In the genomic region with DNA sequence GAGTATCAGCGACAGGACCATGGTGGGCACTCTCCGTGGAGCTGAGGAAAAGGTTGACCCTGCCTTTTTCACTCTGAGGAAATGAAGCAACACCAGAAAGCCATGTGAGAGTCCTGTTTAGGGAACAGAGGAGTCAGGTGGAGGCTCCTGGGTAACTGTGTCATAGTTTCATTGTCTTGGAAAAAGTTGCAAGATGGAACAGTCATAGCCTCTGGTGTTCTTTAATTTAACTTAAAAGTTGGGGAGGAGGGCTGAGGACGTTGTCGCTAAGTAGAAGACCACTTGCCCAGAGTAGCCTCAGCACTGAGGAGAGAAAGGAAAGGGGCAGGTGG, we compare ENCODE assay signal across 10 mouse cellular contexts. TPM values are rescaled to one million over a fixed set of nuclear protein-coding genes. Genes with fewer than 3 reads are reported as not detected.
DNase-seq lines count a peak whose midpoint lies in the region; ATAC-seq and TF ChIP-seq lines count a peak whose summit lies in the region.
"Had no signal": no experiment of that assay in that cellular context is flagged by ENCODE, and none has a peak within 500 bp of the region (broad histone marks: within the 10 kb centered on the region; RNA-seq: fewer than 3 reads in every experiment).

A gene (minus strand): TSS at position 101 of the 332 bp plus-strand sequence.

- peaks cover 6% of the 10 kb centered on the region; the same call in 1 of the 2 replicates for H3K4me1 ChIP-seq in heart, postnatal 0 days (ENCODE audit: control insufficient read depth, insufficient read depth)
- peaks cover 3% of the 10 kb centered on the region for H3K4me1 ChIP-seq in brown adipose tissue, adult 24 weeks (ENCODE audit: control insufficient read depth, insufficient read depth, insufficient read length, low read length)
- H3K4me1 ChIP-seq in hindbrain, embryonic 16.5 days (ENCODE audit: control insufficient read depth, insufficient read depth, low read depth, low read length): peaks cover 15% of the 10 kb centered on the region
- H3K4me1 ChIP-seq in midbrain, embryonic 14.5 days (ENCODE audit: control insufficient read depth, insufficient read depth, low read length): peaks cover 5% of the 10 kb centered on the region

- no peaks in the 10 kb centered on the region for H3K9me3 ChIP-seq in heart, postnatal 0 days (replicated peaks; ENCODE audit: control insufficient read depth, low read length)
- no peaks in the 10 kb centered on the region for H3K9me3 ChIP-seq in hindbrain, embryonic 16.5 days (ENCODE audit: control insufficient read depth, low read length)
- H3K9me3 ChIP-seq in midbrain, embryonic 14.5 days (ENCODE audit: control insufficient read depth, low read length): no peaks in the 10 kb centered on the region

- TF ChIP-seq CTCF in heart, postnatal 0 days (IDR thresholded peaks at IDR 0.05; ENCODE audit: low read depth): no peak

- WGBS in heart, postnatal 0 days: 75% methylated on average over 4 of the region's 4 CpGs
- whole genome bisulfite sequencing in hindbrain, embryonic 16.5 days: 85% methylated on average over 4 of the region's 4 CpGs
- WGBS in midbrain, embryonic 14.5 days: 83% methylated on average over 4 of the region's 4 CpGs

- H3K36me3 ChIP-seq in heart, postnatal 0 days (replicated peaks; ENCODE audit: control insufficient read depth, insufficient read depth, low read length): peaks cover 16% of the 10 kb centered on the region
- peaks cover 9% of the 10 kb centered on the region for H3K36me3 ChIP-seq in hindbrain, embryonic 16.5 days (ENCODE audit: control insufficient read depth, insufficient read depth, low read length)
- peaks cover 19% of the 10 kb centered on the region for H3K36me3 ChIP-seq in midbrain, embryonic 14.5 days (ENCODE audit: control insufficient read depth, insufficient read depth, low read length)

- H3K4me2 ChIP-seq in heart, postnatal 0 days (ENCODE audit: low read depth, low read length): peak within 1 kb of the TSS; percentile 70; the same call in 1 of the 2 replicates
- H3K4me2 ChIP-seq in hindbrain, embryonic 16.5 days (ENCODE audit: low read length): peak within 1 kb of the TSS; percentile 82
- peak within 1 kb of the TSS; percentile 85 for H3K4me2 ChIP-seq in midbrain, embryonic 14.5 days (ENCODE audit: low read length)

- H3K27ac ChIP-seq in heart, postnatal 0 days (ENCODE audit: low read depth): no peak within 1 kb of the TSS
- no peak within 1 kb of the TSS for H3K27ac ChIP-seq in brown adipose tissue, adult 24 weeks (replicated peaks; ENCODE audit: low read depth, low read length)
- no peak within 1 kb of the TSS for H3K27ac ChIP-seq in hindbrain, embryonic 16.5 days (ENCODE audit: low read depth, low read length)
- H3K27ac ChIP-seq in midbrain, embryonic 14.5 days (replicated peaks; ENCODE audit: low read depth, low read length): no peak within 1 kb of the TSS

- no peak for ATAC-seq in heart, postnatal 0 days (ENCODE audit: insufficient read depth, low read depth)
- no peak for ATAC-seq in hindbrain, embryonic 16.5 days
- ATAC-seq in midbrain, embryonic 14.5 days (ENCODE audit: low FRiP score, low TSS enrichment): no peak

- H3K4me3 ChIP-seq in heart, postnatal 0 days (ENCODE audit: low read depth, low read length): peak within 1 kb of the TSS; percentile 83
- 0 out of 2 replicates have a peak within 1 kb of the TSS, but pooled peaks have one; percentile 20 for H3K4me3 ChIP-seq in brown adipose tissue, adult 24 weeks (ENCODE audit: insufficient read depth, low read depth, low read length)
- H3K4me3 ChIP-seq in hindbrain, embryonic 16.5 days (ENCODE audit: low read length): peak within 1 kb of the TSS; percentile 75
- H3K4me3 ChIP-seq in midbrain, embryonic 14.5 days (replicated peaks; ENCODE audit: low read depth, low read length): peak within 1 kb of the TSS; percentile 64

- no peak for DNase-seq in heart, postnatal 0 days (ENCODE audit: low spot score)
- DNase-seq in heart, adult 8-10 months (ENCODE audit: low spot score): no peak
- no peak for DNase-seq in midbrain, embryonic 14.5 days
- no peak for DNase-seq in right cerebral cortex, adult 2 months (ENCODE audit: low spot score in 2 of 2)
- no peak for DNase-seq in adipocyte (ENCODE audit: low spot score)
- DNase-seq in adrenal gland, adult (ENCODE audit: inconsistent age in 2 of 2, low spot score in 1 of 2): no peak
- DNase-seq: cerebellum, adult 2 months; kidney, adult 18-20 months had no signal

- TF ChIP-seq EP300 in heart, postnatal 0 days (IDR thresholded peaks at IDR 0.05; ENCODE audit: low read depth): no peak

- no peak within 1 kb of the TSS for H3K9ac ChIP-seq in heart, postnatal 0 days (replicated peaks; ENCODE audit: low read depth, low read length)
- H3K9ac ChIP-seq in hindbrain, embryonic 16.5 days (ENCODE audit: low read depth, low read length): no peak within 1 kb of the TSS
- H3K9ac ChIP-seq in midbrain, embryonic 14.5 days (replicated peaks; ENCODE audit: low read length): no peak within 1 kb of the TSS

- H3K27me3 ChIP-seq in heart, postnatal 0 days (ENCODE audit: control insufficient read depth, insufficient read depth, low read length): no peaks in the 10 kb centered on the region
- H3K27me3 ChIP-seq in hindbrain, embryonic 16.5 days (replicated peaks; ENCODE audit: control insufficient read depth, insufficient read depth, low read length): no peaks in the 10 kb centered on the region; the same call in 1 of the 2 replicates
- no peaks in the 10 kb centered on the region for H3K27me3 ChIP-seq in midbrain, embryonic 14.5 days (ENCODE audit: control insufficient read depth, insufficient read depth, low read length)

RNA-seq across cellular contexts. Expression of the gene that starts here (rescaled TPM):
- total RNA-seq in heart, postnatal 0 days (2014; rRNA removed; ENCODE audit: low replicate concordance): 0.19 TPM in 1 of 2 replicates, not detected in the other
- polyA plus RNA-seq in heart, postnatal 0 days (2015; fragmentation: Nextera tagmentation; extraction: Ambion mirVana): 0.25 and 0.37 TPM in 2 replicates
- total RNA-seq in heart, adult 8-10 months (2022): under 1 TPM; 0.14 to 0.16 (median 0.15) TPM
- not detected in 2 replicates for polyA plus RNA-seq in brown adipose tissue, adult 24 weeks (2012; ENCODE audit: insufficient read depth, insufficient read length, missing spikeins)
- polyA plus RNA-seq in hindbrain, embryonic 16.5 days (2015; fragmentation: Nextera tagmentation; extraction: Ambion mirVana): 0.64 and 0.73 TPM in 2 replicates
- polyA plus RNA-seq in midbrain, embryonic 14.5 days (2014; fragmentation: Nextera tagmentation; extraction: Ambion mirVana): 0.26 and 0.63 TPM in 2 replicates

Comparison
In these comparisons a context has a peak if more than half of its experiments do, and no peak if none do; other contexts are left out.
1. H3K4me3 ChIP-seq: peak in every context shown above with its lines; median percentile 83 in heart, postnatal 0 days; 75 in hindbrain, embryonic 16.5 days; 64 in midbrain, embryonic 14.5 days; 20 in brown adipose tissue, adult 24 weeks.